Mouse (Mus musculus): Measurements from ENCODE around the gene Slc26a9.

- TF ChIP-seq CTCF (IDR thresholded peaks at IDR 0.05; ENCODE audit: insufficient read depth, low read length): no peak
- no peak for TF ChIP-seq POLR2A (IDR thresholded peaks at IDR 0.05; ENCODE audit: borderline replicate concordance, extremely low read depth, low read depth, low read length)
Observed at GRCm38 (mm10) chr1:131718952-131719694, 24.7 kb upstream of the Slc26a9 start.
